Mouse (Mus musculus) liver, adult 10 weeks (tissue): ENCODE measurements around the gene Foxi1. TPM values are rescaled to one million over a fixed set of nuclear protein-coding genes. Genes with fewer than 3 reads are reported as not detected.

Source experiments
- polyA plus RNA-seq: library from polyadenylated mRNA; stranded (reverse); fragments of 350-450 nt; fragmentation: Illumina TruSeq; extraction: RNeasy Lipid Tissue Mini Kit (QIAGEN cat#74804); gene quantifications from one replicate; pipeline ENCODE4 v1.2.3, GENCODE M21; 2014; ENCODE audit warnings: low read depth, low replicate concordance

Gene Foxi1
- polyA plus RNA-seq = not detected

DNA sequence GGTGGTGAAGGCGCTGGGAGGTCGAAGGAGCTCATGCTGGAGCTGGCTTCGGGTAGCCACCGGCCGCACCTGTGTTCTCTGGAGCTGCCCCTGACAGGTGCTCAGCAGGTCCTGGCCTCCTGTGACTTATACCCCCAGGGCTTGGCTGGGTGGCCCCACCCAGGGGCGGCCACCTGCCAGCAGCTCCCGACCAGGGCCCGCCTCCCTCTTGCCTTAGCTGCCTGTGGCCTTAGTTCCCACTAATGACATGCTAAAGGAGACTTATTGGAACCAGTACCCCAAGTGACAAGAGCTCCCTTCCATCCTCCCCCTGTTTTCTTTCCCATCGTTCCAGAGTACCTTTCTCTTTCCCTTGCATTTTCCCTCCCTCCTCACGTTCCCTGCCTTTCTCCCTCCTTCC is at the start of gene Foxi1:
Gene Foxi1 (minus strand): TSS at position 101 of the 400 bp plus-strand sequence.

Other genes with a start within 250 kb of the Foxi1 start
- gene Kcnmb1, start 245.1 kb downstream of the Foxi1 start, polyA plus RNA-seq = not detected
- gene Kcnip1, start 214.9 kb downstream of the Foxi1 start, polyA plus RNA-seq = not detected
- 3.5 TPM for gene Lcp2, start 161.2 kb downstream of the Foxi1 start, polyA plus RNA-seq
- not detected for gene 4930469K13Rik, start 109.5 kb downstream of the Foxi1 start, polyA plus RNA-seq
- gene Fam196b, start 106.7 kb upstream of the Foxi1 start, polyA plus RNA-seq = not detected